Mouse (Mus musculus) kidney, adult 2 months (tissue): ENCODE measurements around the gene Tmco1. TPM values are rescaled to one million over a fixed set of nuclear protein-coding genes. Genes with fewer than 3 reads are reported as not detected.

Source experiments
- DNase-seq: peaks from one replicate; pipeline ENCODE4 v3.0.0; 2021
- H3K27ac ChIP-seq: fragments of 200-500 bp; 2 replicates; pipeline ENCODE4 v1.5.1; 2012; ENCODE audit warnings: low read depth, low read length, control low read depth, inconsistent platforms; ENCODE audit not compliant: insufficient read depth
- H3K27me3 ChIP-seq: fragments of 200-500 bp; replicated peaks from 2 replicates; pipeline ENCODE4 v1.6.1; 2012; ENCODE audit warnings: mild to moderate bottlenecking, moderate library complexity, low read length, inconsistent platforms; ENCODE audit not compliant: control insufficient read depth, insufficient read depth
- H3K36me3 ChIP-seq: fragments of 200-500 bp; 2 replicates; pipeline ENCODE4 v1.6.1; 2012; ENCODE audit warnings: mild to moderate bottlenecking, moderate library complexity, low read length, inconsistent platforms; ENCODE audit not compliant: control insufficient read depth, insufficient read depth
- H3K4me1 ChIP-seq: fragments of 200-500 bp; 2 replicates; pipeline ENCODE4 v1.6.1; 2011; ENCODE audit warnings: low read length; ENCODE audit not compliant: control insufficient read depth, insufficient read depth
- H3K4me3 ChIP-seq: fragments of 200-500 bp; 2 replicates; pipeline ENCODE4 v1.5.1; 2011; ENCODE audit warnings: mild to moderate bottlenecking, low read depth, low read length, control low read depth; ENCODE audit not compliant: insufficient read depth
- CTCF ChIP-seq: fragments of 200-500 bp; conservative IDR thresholded peaks from 2 replicates; pipeline ENCODE4 v1.5.1; 2011; ENCODE audit warnings: low read depth, mild to moderate bottlenecking, control low read depth, low read length, moderate library complexity, mixed read lengths; ENCODE audit not compliant: insufficient read depth, insufficient read length
- POLR2A ChIP-seq: fragments of 200-500 bp; IDR thresholded peaks from one replicate; pipeline ENCODE4 v1.6.1; 2011; ENCODE audit warnings: low read depth, low read length, control low read depth
- WGBS: fragments of 180-500 bp; shearing (Covaris S2); methylation state at CpG from one replicate; pipeline ENCODE4 v1.1.7; 2018; 5-methylcytosine and 5-hydroxymethylcytosine counted together
- polyA plus RNA-seq: library from polyadenylated mRNA; depleted of rRNA; stranded (reverse); fragments of >200 nt; gene quantifications from 2 replicates; pipeline ENCODE4 v1.2.3, GENCODE M21; 2012

Tmco1 gene
- polyA plus RNA-seq, 1 experiment, result 127 TPM

GRCm38 (mm10) chr1:167365808-167366207, 57.6 kb downstream of the Tmco1 start:
- WGBS, result 41% methylated on average over 7 of the region's 7 CpGs
- TF ChIP-seq CTCF (no peak), POLR2A (no peak)
- peak overlapping the region; percentile 90 for H3K27ac ChIP-seq
- H3K4me1 ChIP-seq, result peaks cover 22% of the 10 kb centered on the region
- H3K27me3 ChIP-seq, result no peaks in the 10 kb centered on the region
- DNase-seq, result peak; percentile 87
- peaks cover 5% of the 10 kb centered on the region for H3K36me3 ChIP-seq
- H3K4me3 ChIP-seq, result no peak overlapping the region

GRCm38 (mm10) chr1:167366621-167367020, 58.4 kb downstream of the Tmco1 start:
- peaks cover 5% of the 10 kb centered on the region for H3K36me3 ChIP-seq

GRCm38 (mm10) chr1:167368018-167368417, 59.8 kb downstream of the Tmco1 start:
- 88% methylated on average over 4 of the region's 4 CpGs for WGBS
- no peak overlapping the region for H3K4me3 ChIP-seq
- no peak for DNase-seq
- TF ChIP-seq CTCF (no peak), POLR2A (no peak)
- H3K27me3 ChIP-seq, result no peaks in the 10 kb centered on the region
- H3K36me3 ChIP-seq, result peaks cover 5% of the 10 kb centered on the region
- H3K27ac ChIP-seq, result no peak overlapping the region
- peaks cover 22% of the 10 kb centered on the region for H3K4me1 ChIP-seq

More at GRCm38 (mm10) chr1:167366621-167367020, 58.4 kb downstream of the Tmco1 start:
- Histone ChIP-seq H3K4me1 (peaks cover 22% of the 10 kb centered on the region), H3K4me3 (no peak overlapping the region), H3K27ac (peak overlapping the region; percentile 90), H3K27me3 (no peaks in the 10 kb centered on the region)
- WGBS, result 74% methylated on average over 6 of the region's 6 CpGs
- DNase-seq, result peak; percentile 78
- TF ChIP-seq POLR2A, result no peak

GRCm38 (mm10) chr1:167368513-167368912, 60.3 kb downstream of the Tmco1 start:
- peaks cover 5% of the 10 kb centered on the region for H3K36me3 ChIP-seq
- no peaks in the 10 kb centered on the region for H3K27me3 ChIP-seq
- peak; percentile 51 for DNase-seq
- peaks cover 18% of the 10 kb centered on the region for H3K4me1 ChIP-seq
- TF ChIP-seq POLR2A (no peak), CTCF (peak; percentile 28; the same call in 1 of the 2 replicates)
- 58% methylated on average over 7 of the region's 7 CpGs for WGBS
- no peak overlapping the region for H3K4me3 ChIP-seq
- no peak overlapping the region for H3K27ac ChIP-seq

GRCm38 (mm10) chr1:167369905-167370304, 61.7 kb downstream of the Tmco1 start:
- Histone ChIP-seq H3K27ac (no peak overlapping the region), H3K4me1 (peaks cover 24% of the 10 kb centered on the region; the same call in 1 of the 2 replicates), H3K4me3 (no peak overlapping the region), H3K36me3 (peaks cover 3% of the 10 kb centered on the region), H3K27me3 (no peaks in the 10 kb centered on the region)
- DNase-seq, result peak; percentile 93
- 6% methylated on average over 7 of the region's 7 CpGs for WGBS
- TF ChIP-seq CTCF (peak; percentile 100), POLR2A (no peak)

- H3K27me3 ChIP-seq, result no peaks in the 10 kb centered on the region
- 81% methylated on average over 7 of the region's 7 CpGs for WGBS
- H3K36me3 ChIP-seq, result no peaks in the 10 kb centered on the region; the same call in 1 of the 2 replicates
- TF ChIP-seq POLR2A, result no peak
- no peak for TF ChIP-seq CTCF
- no peak overlapping the region for H3K4me3 ChIP-seq
- no peak for DNase-seq
- H3K27ac ChIP-seq, result no peak overlapping the region
- H3K4me1 ChIP-seq, result peaks cover 8% of the 10 kb centered on the region; the same call in 1 of the 2 replicates
Observed at GRCm38 (mm10) chr1:167372739-167373138, 64.6 kb downstream of the Tmco1 start.

- peaks cover 10% of the 10 kb centered on the region; the same call in 1 of the 2 replicates for H3K4me1 ChIP-seq
- DNase-seq, result peak; percentile 95
- peak overlapping the region; percentile 38 for H3K4me3 ChIP-seq
- no peaks in the 10 kb centered on the region for H3K27me3 ChIP-seq
- no peaks in the 10 kb centered on the region; the same call in 1 of the 2 replicates for H3K36me3 ChIP-seq
- TF ChIP-seq CTCF (no peak), POLR2A (no peak)
- WGBS, result 30% methylated on average over 15 of the region's 15 CpGs
- peak overlapping the region; percentile 96 for H3K27ac ChIP-seq
Observed at GRCm38 (mm10) chr1:167374003-167374784, 66.0 kb downstream of the Tmco1 start.
